Mouse (Mus musculus): ENCODE measurements at regions not wholly inside any gene's neighbourhood (a gene's known extent, or its start where the extent isn't known, plus 50 kb on each side); places are given as distances from the start of the nearest gene placed in this dataset.

GRCm38 (mm10) chr3:149449376-149449775 is 459.0 kb upstream of the Adgrl2 start:
- no peaks in the 10 kb centered on the region for H3K36me3 ChIP-seq (ENCODE audit: control insufficient read depth, insufficient read depth, low read length)
- H3K4me3 ChIP-seq (replicated peaks; ENCODE audit: low read depth, low read length), result no peak overlapping the region
- ATAC-seq (ENCODE audit: low FRiP score, low TSS enrichment) (no peak), DNase-seq (no peak)
- no peak overlapping the region for H3K9ac ChIP-seq (replicated peaks; ENCODE audit: low read length)
- no peaks in the 10 kb centered on the region for H3K9me3 ChIP-seq (ENCODE audit: control insufficient read depth, low read length)
- no peaks in the 10 kb centered on the region for H3K27me3 ChIP-seq (ENCODE audit: control insufficient read depth, insufficient read depth, low read length)
- 0 out of 2 replicates have a peak, but pooled peaks cover 3% of the 10 kb centered on the region for H3K4me1 ChIP-seq (ENCODE audit: control insufficient read depth, insufficient read depth, low read length)
- 82% methylated on average over 3 of the region's 3 CpGs for WGBS
- no peak overlapping the region for H3K4me2 ChIP-seq (ENCODE audit: low read length)
- no peak overlapping the region for H3K27ac ChIP-seq (replicated peaks; ENCODE audit: low read depth, low read length)

- ATAC-seq (ENCODE audit: low FRiP score, low TSS enrichment) (no peak), DNase-seq (no peak)
- Histone ChIP-seq H3K27ac (replicated peaks; ENCODE audit: low read depth, low read length) (no peak overlapping the region), H3K27me3 (ENCODE audit: control insufficient read depth, insufficient read depth, low read length) (no peaks in the 10 kb centered on the region), H3K9ac (replicated peaks; ENCODE audit: low read length) (no peak overlapping the region), H3K9me3 (ENCODE audit: control insufficient read depth, low read length) (no peaks in the 10 kb centered on the region), H3K4me1 (ENCODE audit: control insufficient read depth, insufficient read depth, low read length) (no peaks in the 10 kb centered on the region), H3K4me2 (ENCODE audit: low read length) (0 out of 2 replicates have a peak overlapping the region, but pooled peaks have one; percentile 9), H3K4me3 (replicated peaks; ENCODE audit: low read depth, low read length) (no peak overlapping the region), H3K36me3 (ENCODE audit: control insufficient read depth, insufficient read depth, low read length) (no peaks in the 10 kb centered on the region)
- WGBS, result 68% methylated on average over 6 of the region's 6 CpGs
Observed at GRCm38 (mm10) chr3:149445991-149446564, 455.7 kb upstream of the Adgrl2 start.

GRCm38 (mm10) chr3:149444854-149445577 is 454.7 kb upstream of the Adgrl2 start:
- DNase-seq (peak; percentile 85), ATAC-seq (ENCODE audit: low FRiP score, low TSS enrichment) (peak; percentile 78; the same call in 1 of the 2 replicates)
- H3K4me2 ChIP-seq (ENCODE audit: low read length), result peak overlapping the region; percentile 50
- no peaks in the 10 kb centered on the region for H3K9me3 ChIP-seq (ENCODE audit: control insufficient read depth, low read length)
- H3K36me3 ChIP-seq (ENCODE audit: control insufficient read depth, insufficient read depth, low read length), result no peaks in the 10 kb centered on the region
- H3K4me1 ChIP-seq (ENCODE audit: control insufficient read depth, insufficient read depth, low read length), result no peaks in the 10 kb centered on the region
- H3K27ac ChIP-seq (replicated peaks; ENCODE audit: low read depth, low read length), result peak overlapping the region; percentile 63
- 3% methylated on average over 15 of the region's 15 CpGs for WGBS
- H3K4me3 ChIP-seq (replicated peaks; ENCODE audit: low read depth, low read length), result peak overlapping the region; percentile 35
- peak overlapping the region; percentile 43; the same call in 1 of the 2 replicates for H3K9ac ChIP-seq (replicated peaks; ENCODE audit: low read length)
- H3K27me3 ChIP-seq (ENCODE audit: control insufficient read depth, insufficient read depth, low read length), result no peaks in the 10 kb centered on the region

- Histone ChIP-seq H3K9ac (replicated peaks; ENCODE audit: low read length) (no peak overlapping the region), H3K27ac (replicated peaks; ENCODE audit: low read depth, low read length) (no peak overlapping the region), H3K9me3 (ENCODE audit: control insufficient read depth, low read length) (no peaks in the 10 kb centered on the region), H3K4me1 (ENCODE audit: control insufficient read depth, insufficient read depth, low read length) (no peaks in the 10 kb centered on the region), H3K4me2 (ENCODE audit: low read length) (peak overlapping the region; percentile 50), H3K27me3 (ENCODE audit: control insufficient read depth, insufficient read depth, low read length) (no peaks in the 10 kb centered on the region), H3K36me3 (ENCODE audit: control insufficient read depth, insufficient read depth, low read length) (no peaks in the 10 kb centered on the region), H3K4me3 (replicated peaks; ENCODE audit: low read depth, low read length) (peak overlapping the region; percentile 35)
- 48% methylated on average over 8 of the region's 8 CpGs for WGBS
- ATAC-seq (ENCODE audit: low FRiP score, low TSS enrichment), result no peak
- DNase-seq, result peak; percentile 44
Observed at GRCm38 (mm10) chr3:149444377-149444776, 454.0 kb upstream of the Adgrl2 start.

- H3K9me3 ChIP-seq (ENCODE audit: control insufficient read depth, low read length), result no peaks in the 10 kb centered on the region
- H3K4me3 ChIP-seq (replicated peaks; ENCODE audit: low read depth, low read length), result no peak overlapping the region
- no peak for ATAC-seq (ENCODE audit: low FRiP score, low TSS enrichment)
Observed at GRCm38 (mm10) chr3:149441227-149441626, 450.9 kb upstream of the Adgrl2 start.

GRCm38 (mm10) chr3:149437763-149438162 is 447.4 kb upstream of the Adgrl2 start:
- Histone ChIP-seq H3K4me3 (replicated peaks; ENCODE audit: low read depth, low read length) (no peak overlapping the region), H3K4me2 (ENCODE audit: low read length) (no peak overlapping the region), H3K27me3 (ENCODE audit: control insufficient read depth, insufficient read depth, low read length) (no peaks in the 10 kb centered on the region), H3K4me1 (ENCODE audit: control insufficient read depth, insufficient read depth, low read length) (no peaks in the 10 kb centered on the region), H3K36me3 (ENCODE audit: control insufficient read depth, insufficient read depth, low read length) (no peaks in the 10 kb centered on the region), H3K9me3 (ENCODE audit: control insufficient read depth, low read length) (no peaks in the 10 kb centered on the region), H3K27ac (replicated peaks; ENCODE audit: low read depth, low read length) (no peak overlapping the region), H3K9ac (replicated peaks; ENCODE audit: low read length) (no peak overlapping the region)
- WGBS, result 86% methylated on average over 8 of the region's 8 CpGs
- DNase-seq, result no peak
- ATAC-seq (ENCODE audit: low FRiP score, low TSS enrichment), result no peak

More at GRCm38 (mm10) chr3:149441227-149441626, 450.9 kb upstream of the Adgrl2 start:
- no peak for DNase-seq
- H3K9ac ChIP-seq (replicated peaks; ENCODE audit: low read length), result no peak overlapping the region
- H3K4me2 ChIP-seq (ENCODE audit: low read length), result no peak overlapping the region
- no peaks in the 10 kb centered on the region for H3K27me3 ChIP-seq (ENCODE audit: control insufficient read depth, insufficient read depth, low read length)
- no peaks in the 10 kb centered on the region for H3K4me1 ChIP-seq (ENCODE audit: control insufficient read depth, insufficient read depth, low read length)
- no peak overlapping the region for H3K27ac ChIP-seq (replicated peaks; ENCODE audit: low read depth, low read length)
- H3K36me3 ChIP-seq (ENCODE audit: control insufficient read depth, insufficient read depth, low read length), result no peaks in the 10 kb centered on the region

- H3K9ac ChIP-seq (replicated peaks; ENCODE audit: low read length), result no peak overlapping the region
- no peak overlapping the region for H3K4me2 ChIP-seq (ENCODE audit: low read length)
- H3K27me3 ChIP-seq (ENCODE audit: control insufficient read depth, insufficient read depth, low read length), result no peaks in the 10 kb centered on the region
- ATAC-seq (ENCODE audit: low FRiP score, low TSS enrichment) (no peak), DNase-seq (no peak)
- H3K36me3 ChIP-seq (ENCODE audit: control insufficient read depth, insufficient read depth, low read length), result no peaks in the 10 kb centered on the region
- no peaks in the 10 kb centered on the region for H3K9me3 ChIP-seq (ENCODE audit: control insufficient read depth, low read length)
- 85% methylated on average over 6 of the region's 6 CpGs for WGBS
- no peak overlapping the region for H3K27ac ChIP-seq (replicated peaks; ENCODE audit: low read depth, low read length)
- no peak overlapping the region for H3K4me3 ChIP-seq (replicated peaks; ENCODE audit: low read depth, low read length)
- H3K4me1 ChIP-seq (ENCODE audit: control insufficient read depth, insufficient read depth, low read length), result no peaks in the 10 kb centered on the region
Observed at GRCm38 (mm10) chr3:149436944-149437343, 446.6 kb upstream of the Adgrl2 start.

GRCm38 (mm10) chr3:149436420-149436819 is 446.1 kb upstream of the Adgrl2 start:
- H3K36me3 ChIP-seq (ENCODE audit: control insufficient read depth, insufficient read depth, low read length), result no peaks in the 10 kb centered on the region
- no peaks in the 10 kb centered on the region for H3K27me3 ChIP-seq (ENCODE audit: control insufficient read depth, insufficient read depth, low read length)
- no peak overlapping the region for H3K27ac ChIP-seq (replicated peaks; ENCODE audit: low read depth, low read length)
- ATAC-seq (ENCODE audit: low FRiP score, low TSS enrichment), result no peak
- H3K4me3 ChIP-seq (replicated peaks; ENCODE audit: low read depth, low read length), result no peak overlapping the region
- no peaks in the 10 kb centered on the region for H3K9me3 ChIP-seq (ENCODE audit: control insufficient read depth, low read length)
- H3K4me1 ChIP-seq (ENCODE audit: control insufficient read depth, insufficient read depth, low read length), result no peaks in the 10 kb centered on the region
- 80% methylated on average over 8 of the region's 8 CpGs for WGBS
- no peak overlapping the region for H3K9ac ChIP-seq (replicated peaks; ENCODE audit: low read length)
- DNase-seq, result no peak
- no peak overlapping the region for H3K4me2 ChIP-seq (ENCODE audit: low read length)

- no peaks in the 10 kb centered on the region for H3K36me3 ChIP-seq (ENCODE audit: control insufficient read depth, insufficient read depth, low read length)
- 95% methylated on average over 10 of the region's 10 CpGs for WGBS
Observed at GRCm38 (mm10) chr3:149431795-149432194, 441.4 kb upstream of the Adgrl2 start.

More at GRCm38 (mm10) chr3:149431795-149432194, 441.4 kb upstream of the Adgrl2 start:
- Histone ChIP-seq H3K4me3 (replicated peaks; ENCODE audit: low read depth, low read length) (no peak overlapping the region), H3K27me3 (ENCODE audit: control insufficient read depth, insufficient read depth, low read length) (no peaks in the 10 kb centered on the region), H3K4me2 (ENCODE audit: low read length) (no peak overlapping the region), H3K9me3 (ENCODE audit: control insufficient read depth, low read length) (no peaks in the 10 kb centered on the region), H3K27ac (replicated peaks; ENCODE audit: low read depth, low read length) (no peak overlapping the region), H3K4me1 (ENCODE audit: control insufficient read depth, insufficient read depth, low read length) (no peaks in the 10 kb centered on the region), H3K9ac (replicated peaks; ENCODE audit: low read length) (no peak overlapping the region)
- ATAC-seq (ENCODE audit: low FRiP score, low TSS enrichment), result no peak
- DNase-seq, result no peak

Measured in midbrain, embryonic 14.5 days (tissue).